Mouse (Mus musculus) liver, embryonic 14.5 days (tissue): ENCODE measurements at regions not wholly inside any gene's neighbourhood (a gene's known extent, or its start where the extent isn't known, plus 50 kb on each side); places are given as distances from the start of the nearest gene placed in this dataset.

ENCODE experiments used
- CTCF ChIP-seq: IDR thresholded peaks from 2 replicates; pipeline ENCODE4 v1.5.1; 2016; ENCODE audit warnings: antibody characterized with exemption, low read depth, control low read depth
- EP300 ChIP-seq: IDR thresholded peaks from 2 replicates; pipeline ENCODE4 v1.6.1; 2016; ENCODE audit warnings: antibody characterized with exemption, low read depth

GRCm38 (mm10) chr12:70592821-70593220 lies 139.9 kb downstream of the Tmx1 start:
- TF ChIP-seq CTCF (no peak), EP300 (no peak)
